Mouse (Mus musculus) forebrain, embryonic 10.5 days (tissue): ENCODE data around the gene Fut11. TPM values are rescaled to one million over a fixed set of nuclear protein-coding genes. Genes with fewer than 3 reads are reported as not detected.

Experiments used
- DNase-seq: peaks from one replicate; pipeline ENCODE4 v3.0.0-alpha.2; 2017; ENCODE audit warnings: low spot score; ENCODE audit errors: extremely low spot score
- H3K27ac ChIP-seq: fragments of 300-500 bp; sonication (generic); 2 replicates; pipeline ENCODE4 v1.5.1; 2016; ENCODE audit warnings: mild to moderate bottlenecking
- H3K27me3 ChIP-seq: fragments of 300-500 bp; sonication (generic); 2 replicates; pipeline ENCODE4 v1.6.1; 2016; ENCODE audit warnings: mild to moderate bottlenecking; ENCODE audit not compliant: poor library complexity, severe bottlenecking
- H3K36me3 ChIP-seq: fragments of 300-500 bp; sonication (generic); replicated peaks from 2 replicates; pipeline ENCODE4 v1.6.1; 2016; ENCODE audit warnings: mild to moderate bottlenecking, moderate library complexity
- H3K4me1 ChIP-seq: fragments of 300-500 bp; sonication (generic); 2 replicates; pipeline ENCODE4 v1.6.1; 2016
- H3K4me3 ChIP-seq: fragments of 300-500 bp; sonication (generic); 2 replicates; pipeline ENCODE4 v1.5.1; 2016; ENCODE audit warnings: mild to moderate bottlenecking, moderate library complexity
- H3K9me3 ChIP-seq: fragments of 300-500 bp; sonication (generic); 2 replicates; pipeline ENCODE4 v1.6.1; 2016; ENCODE audit warnings: mild to moderate bottlenecking, moderate library complexity
- WGBS: fragments of 180-500 bp; shearing (Covaris S2); methylation state at CpG from one replicate; pipeline ENCODE4 v1.1.7; 2016; 5-methylcytosine and 5-hydroxymethylcytosine counted together
- polyA plus RNA-seq: library from polyadenylated mRNA; unstranded; fragments of >200 nt; fragmentation: Nextera tagmentation; extraction: Ambion mirVana; gene quantifications from 2 replicates; pipeline ENCODE4 v1.2.1, GENCODE M21; 2016

Fut11 gene
- polyA plus RNA-seq, 1 experiment from 2014 or later, result 15.7 TPM

GRCm38 (mm10) chr14:20733041-20733951, 38.5 kb downstream of the Fut11 start:
- H3K27ac ChIP-seq, result peak overlapping the region; percentile 94
- H3K36me3 ChIP-seq, result peaks cover 74% of the 10 kb centered on the region
- no peaks in the 10 kb centered on the region for H3K27me3 ChIP-seq
- no peak for DNase-seq
- H3K9me3 ChIP-seq, result no peaks in the 10 kb centered on the region
- peaks cover 28% of the 10 kb centered on the region for H3K4me1 ChIP-seq
- H3K4me3 ChIP-seq, result peak overlapping the region; percentile 85
- WGBS, result 53% methylated on average over 12 of the region's 12 CpGs

GRCm38 (mm10) chr14:20733952-20734774, 39.4 kb downstream of the Fut11 start, which contains the start of gene Ndst2:
Gene Ndst2, minus strand, starts transcription at chr14:20734562.
- Histone ChIP-seq H3K27me3 (no peaks in the 10 kb centered on the region), H3K36me3 (peaks cover 74% of the 10 kb centered on the region), H3K9me3 (no peaks in the 10 kb centered on the region), H3K27ac (peak within 1 kb of the TSS; percentile 94), H3K4me3 (peak within 1 kb of the TSS; percentile 85), H3K4me1 (peaks cover 28% of the 10 kb centered on the region)
- DNase-seq, result peak; percentile 88
- WGBS, result under 1% methylated on average over 67 of the region's 81 CpGs

GRCm38 (mm10) chr14:20735052-20735451, 40.3 kb downstream of the Fut11 start:
- Histone ChIP-seq H3K27ac (peak overlapping the region; percentile 94), H3K27me3 (no peaks in the 10 kb centered on the region), H3K9me3 (no peaks in the 10 kb centered on the region), H3K36me3 (peaks cover 74% of the 10 kb centered on the region), H3K4me1 (peaks cover 36% of the 10 kb centered on the region), H3K4me3 (no peak overlapping the region)
- no peak for DNase-seq
- WGBS, result 78% methylated on average over 2 of the region's 2 CpGs

DNA sequence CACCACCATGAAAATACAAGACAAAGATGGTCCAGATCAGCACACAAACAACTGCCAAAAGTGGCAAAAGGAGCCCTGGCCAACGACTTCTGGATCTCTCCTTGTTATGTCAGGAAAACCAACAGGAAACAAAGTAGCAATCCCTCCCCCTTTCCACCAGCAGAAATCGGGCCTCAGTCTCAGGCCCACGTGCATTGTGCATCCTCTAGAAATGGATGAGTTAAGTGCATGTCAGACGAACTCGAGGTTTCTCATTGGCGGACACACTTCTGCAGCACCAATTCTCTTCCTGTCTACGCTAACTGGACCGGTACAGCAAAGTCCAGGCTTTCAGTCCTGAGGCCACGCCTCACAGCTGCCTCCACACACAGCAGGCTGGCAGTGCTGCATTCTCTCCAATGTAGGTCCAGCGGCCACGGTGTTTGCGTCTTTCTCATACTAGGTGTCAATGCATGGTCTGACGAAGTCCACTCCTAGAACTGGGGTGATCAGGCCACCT, 41.2 kb downstream of the Fut11 start:
- H3K27ac ChIP-seq, result no peak overlapping the region
- H3K4me1 ChIP-seq, result peaks cover 39% of the 10 kb centered on the region
- H3K9me3 ChIP-seq, result no peaks in the 10 kb centered on the region
- no peak for DNase-seq
- H3K4me3 ChIP-seq, result no peak overlapping the region
- H3K27me3 ChIP-seq, result no peaks in the 10 kb centered on the region
- WGBS, result 89% methylated on average over 13 of the region's 13 CpGs
- H3K36me3 ChIP-seq, result peaks cover 75% of the 10 kb centered on the region

DNA sequence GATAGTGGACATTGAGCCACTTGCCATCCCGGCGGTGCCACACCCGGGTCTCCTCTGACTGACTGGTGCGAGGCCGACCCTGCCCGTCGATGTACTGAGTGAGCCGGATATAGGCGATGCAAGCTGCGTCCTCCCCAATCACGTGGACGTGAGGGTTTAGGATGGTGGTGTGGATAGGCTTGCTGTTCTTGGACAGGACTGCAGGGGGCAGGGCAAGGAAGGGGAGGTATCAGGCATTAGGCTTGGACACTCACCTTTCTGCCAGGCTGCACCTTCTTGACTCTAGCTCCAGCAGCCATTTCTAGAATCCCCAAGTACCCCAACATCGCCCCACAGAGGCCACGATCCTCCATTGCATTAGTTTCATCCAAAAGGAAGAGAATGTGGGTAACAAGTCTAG, 42.5 kb downstream of the Fut11 start:
- WGBS, result 47% methylated on average over 14 of the region's 14 CpGs
- peaks cover 39% of the 10 kb centered on the region for H3K4me1 ChIP-seq
- H3K27me3 ChIP-seq, result no peaks in the 10 kb centered on the region
- H3K27ac ChIP-seq, result no peak overlapping the region
- peaks cover 76% of the 10 kb centered on the region for H3K36me3 ChIP-seq
- H3K9me3 ChIP-seq, result no peaks in the 10 kb centered on the region
- peak; percentile 35 for DNase-seq
- H3K4me3 ChIP-seq, result no peak overlapping the region

- WGBS, result 91% methylated on average over 8 of the region's 8 CpGs
- Histone ChIP-seq H3K4me3 (no peak overlapping the region), H3K36me3 (peaks cover 78% of the 10 kb centered on the region), H3K9me3 (no peaks in the 10 kb centered on the region), H3K4me1 (peaks cover 33% of the 10 kb centered on the region), H3K27ac (no peak overlapping the region), H3K27me3 (no peaks in the 10 kb centered on the region)
- no peak for DNase-seq
These were observed 43.7 kb downstream of the Fut11 start for GRCm38 (mm10) chr14:20738511-20738910.

- Histone ChIP-seq H3K27me3 (no peaks in the 10 kb centered on the region), H3K4me3 (no peak overlapping the region), H3K36me3 (peaks cover 93% of the 10 kb centered on the region), H3K4me1 (peaks cover 14% of the 10 kb centered on the region), H3K27ac (0 out of 2 replicates have a peak overlapping the region, but pooled peaks have one; percentile 2), H3K9me3 (no peaks in the 10 kb centered on the region)
- 94% methylated on average over 9 of the region's 9 CpGs for WGBS
- DNase-seq, result no peak
These were observed 46.5 kb downstream of the Fut11 start for GRCm38 (mm10) chr14:20741301-20741700.

GRCm38 (mm10) chr14:20743614-20744013, 48.8 kb downstream of the Fut11 start:
- Histone ChIP-seq H3K27ac (no peak overlapping the region), H3K36me3 (peaks cover 87% of the 10 kb centered on the region), H3K4me1 (peaks cover 11% of the 10 kb centered on the region), H3K9me3 (no peaks in the 10 kb centered on the region), H3K4me3 (no peak overlapping the region), H3K27me3 (no peaks in the 10 kb centered on the region)
- DNase-seq, result no peak
- WGBS, result 92% methylated on average over 3 of the region's 3 CpGs

DNA sequence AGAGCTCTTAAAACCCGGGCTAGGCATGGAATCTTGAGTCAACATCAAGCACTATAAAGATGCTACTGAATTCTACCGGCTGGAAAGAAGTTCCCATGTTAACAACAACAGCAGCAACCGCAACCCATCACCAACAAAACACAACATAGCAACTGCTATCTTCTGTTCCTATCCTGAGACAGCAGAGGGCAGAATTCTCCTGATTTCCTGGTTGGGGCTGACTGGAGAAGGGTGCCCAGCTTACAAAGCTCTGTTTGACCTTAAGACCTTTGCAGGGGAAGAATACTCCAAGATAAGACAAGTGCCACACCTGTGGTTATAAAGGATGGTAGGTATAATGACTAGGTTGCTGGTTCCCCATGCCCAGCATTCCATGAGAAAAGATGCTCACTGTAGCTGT, 52.2 kb downstream of the Fut11 start:
- no peak overlapping the region for H3K4me3 ChIP-seq
- WGBS, result 87% methylated on average over 3 of the region's 3 CpGs
- H3K27ac ChIP-seq, result no peak overlapping the region
- H3K36me3 ChIP-seq, result peaks cover 53% of the 10 kb centered on the region
- no peak for DNase-seq
- no peaks in the 10 kb centered on the region for H3K27me3 ChIP-seq
- H3K4me1 ChIP-seq, result no peaks in the 10 kb centered on the region
- H3K9me3 ChIP-seq, result no peaks in the 10 kb centered on the region

DNA sequence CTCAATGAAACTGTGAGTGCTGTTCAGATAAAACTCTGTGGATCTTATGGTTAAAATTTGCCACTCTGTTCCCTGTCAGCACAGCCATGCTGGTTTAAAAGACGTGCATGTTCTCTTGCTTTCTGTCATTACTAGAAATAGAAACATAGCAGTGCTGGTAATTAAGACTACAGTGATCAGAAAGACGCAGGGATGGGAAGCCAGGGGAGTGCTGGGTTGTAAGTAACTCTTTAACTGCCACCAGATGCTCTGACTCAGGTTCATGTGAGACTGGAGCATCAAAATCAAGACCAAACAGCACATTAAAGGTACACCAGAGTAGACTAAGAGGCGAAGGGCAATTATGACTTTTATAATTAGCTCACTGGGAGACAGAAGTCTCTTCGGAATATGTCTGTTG, 53.6 kb downstream of the Fut11 start:
- 78% methylated on average over 4 of the region's 4 CpGs for WGBS
- Histone ChIP-seq H3K36me3 (peaks cover 49% of the 10 kb centered on the region), H3K4me1 (no peaks in the 10 kb centered on the region)

DNA sequence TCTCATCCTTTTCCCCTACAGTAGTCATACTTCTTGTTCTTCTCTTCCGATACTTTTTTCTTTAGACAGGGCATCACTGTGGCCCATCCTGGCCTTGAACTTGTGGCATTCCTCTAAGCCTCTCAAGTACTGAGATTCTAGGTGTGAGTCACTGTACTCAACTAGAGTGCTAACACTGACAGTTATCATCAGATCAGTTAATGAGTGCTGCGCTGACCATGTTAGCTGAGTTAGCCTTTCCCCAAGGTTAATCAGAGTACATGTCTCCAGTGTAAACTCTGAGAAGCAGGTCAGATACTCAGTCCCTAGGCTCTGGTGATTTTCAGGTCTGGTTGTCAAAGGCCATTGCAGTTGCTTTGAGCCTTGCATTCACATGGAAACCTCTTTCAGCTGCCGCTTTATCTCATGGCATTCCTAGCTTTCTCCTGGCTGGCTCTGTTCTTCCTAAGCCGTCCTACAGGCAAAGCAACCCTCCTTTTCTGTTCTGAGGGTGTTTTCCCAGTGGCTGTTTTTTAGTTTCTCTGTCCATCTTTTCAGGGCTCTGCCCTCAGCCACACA, 54.8 kb downstream of the Fut11 start:
- no peak for DNase-seq
- H3K27ac ChIP-seq, result no peak overlapping the region
- no peak overlapping the region for H3K4me3 ChIP-seq
- no peaks in the 10 kb centered on the region for H3K4me1 ChIP-seq
- H3K9me3 ChIP-seq, result no peaks in the 10 kb centered on the region
- no peaks in the 10 kb centered on the region for H3K27me3 ChIP-seq
- peaks cover 49% of the 10 kb centered on the region for H3K36me3 ChIP-seq
- WGBS, result 90% methylated on average over 4 of the region's 4 CpGs

More for the DNA sequence above, 53.6 kb downstream of the Fut11 start:
- Histone ChIP-seq H3K4me3 (no peak overlapping the region), H3K27me3 (no peaks in the 10 kb centered on the region), H3K27ac (no peak overlapping the region), H3K9me3 (no peaks in the 10 kb centered on the region)
- DNase-seq, result no peak

GRCm38 (mm10) chr14:20750503-20750902, 55.7 kb downstream of the Fut11 start:
- no peak overlapping the region for H3K4me3 ChIP-seq
- H3K27ac ChIP-seq, result no peak overlapping the region
- peaks cover 49% of the 10 kb centered on the region for H3K36me3 ChIP-seq
- H3K9me3 ChIP-seq, result no peaks in the 10 kb centered on the region
- H3K27me3 ChIP-seq, result no peaks in the 10 kb centered on the region
- DNase-seq, result no peak
- H3K4me1 ChIP-seq, result no peaks in the 10 kb centered on the region
- WGBS, result 94% methylated on average over 5 of the region's 5 CpGs
